Mouse (Mus musculus) bone marrow macrophage, adult 2 months (primary cell): ENCODE results near the gene Dlgap1. TPM values are rescaled to one million over a fixed set of nuclear protein-coding genes. Genes with fewer than 3 reads are reported as not detected.

Experiments used
- H3K27ac ChIP-seq: 2 replicates; pipeline ENCODE4 v1.5.1; 2012; ENCODE audit warnings: low read depth, low read length; ENCODE audit not compliant: insufficient read depth
- H3K4me1 ChIP-seq: 2 replicates; pipeline ENCODE4 v1.6.1; 2012; ENCODE audit warnings: low read length; ENCODE audit not compliant: control insufficient read depth, insufficient read depth
- H3K4me3 ChIP-seq: 2 replicates; pipeline ENCODE4 v1.5.1; 2012; ENCODE audit warnings: mild to moderate bottlenecking, low read length, moderate library complexity; ENCODE audit not compliant: insufficient read depth
- CTCF ChIP-seq: IDR thresholded peaks from 2 replicates; pipeline ENCODE4 v1.5.1; 2012; ENCODE audit warnings: low read depth, mild to moderate bottlenecking, low read length, moderate library complexity
- POLR2A ChIP-seq: IDR thresholded peaks from 2 replicates; pipeline ENCODE4 v1.6.1; 2012; ENCODE audit warnings: mild to moderate bottlenecking, low read depth, low read length, borderline replicate concordance
- polyA plus RNA-seq: library from polyadenylated mRNA; stranded (reverse); fragments of >200 nt; gene quantifications from 2 replicates; pipeline ENCODE4 v1.2.4, GENCODE M21; 2012; ENCODE audit not compliant: missing spikeins, insufficient read depth, insufficient read length

Gene Dlgap1
- polyA plus RNA-seq, 1 experiment = not detected

- Histone ChIP-seq H3K4me1 (peaks cover 7% of the 10 kb centered on the region; the same call in 1 of the 2 replicates), H3K4me3 (no peak overlapping the region), H3K27ac (0 out of 2 replicates have a peak overlapping the region, but pooled peaks have one; percentile 3)
- TF ChIP-seq CTCF (no peak), POLR2A (no peak)
These were observed 818.5 kb downstream of the Dlgap1 start for GRCm38 (mm10) chr17:70787366-70787765.

DNA sequence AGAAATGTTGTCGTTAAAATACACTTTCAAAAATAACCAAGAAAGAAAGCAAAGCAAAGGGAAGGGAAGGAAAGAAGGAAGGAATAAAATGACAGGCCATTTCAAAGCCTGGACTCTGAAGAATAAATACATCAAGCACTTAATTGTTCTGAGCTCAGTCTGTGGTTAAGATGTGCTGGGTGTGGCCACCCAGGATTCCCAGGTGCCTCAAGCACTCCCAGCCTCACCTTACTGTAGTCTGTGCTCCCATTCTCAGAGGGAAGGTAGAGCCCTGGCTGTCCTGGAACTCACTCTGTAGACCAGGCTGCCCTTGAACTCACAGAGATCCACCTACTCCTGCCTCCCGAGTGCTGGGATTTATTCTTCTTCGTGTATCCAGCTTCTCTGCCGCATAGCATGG lies 821.9 kb downstream of the Dlgap1 start:
- TF ChIP-seq CTCF (no peak), POLR2A (no peak)
- no peak overlapping the region for H3K4me3 ChIP-seq
- peaks cover 7% of the 10 kb centered on the region; the same call in 1 of the 2 replicates for H3K4me1 ChIP-seq
- no peak overlapping the region for H3K27ac ChIP-seq

- no peak overlapping the region for H3K27ac ChIP-seq
- H3K4me1 ChIP-seq = peaks cover 6% of the 10 kb centered on the region
- H3K4me3 ChIP-seq = no peak overlapping the region
- TF ChIP-seq POLR2A = no peak
- no peak for TF ChIP-seq CTCF
These were observed 822.9 kb downstream of the Dlgap1 start for GRCm38 (mm10) chr17:70791596-70792275.

- Histone ChIP-seq H3K4me3 (no peak overlapping the region), H3K4me1 (peaks cover 17% of the 10 kb centered on the region), H3K27ac (no peak overlapping the region)
- TF ChIP-seq POLR2A (no peak), CTCF (no peak)
These were observed 825.4 kb downstream of the Dlgap1 start for GRCm38 (mm10) chr17:70794291-70794690.

DNA sequence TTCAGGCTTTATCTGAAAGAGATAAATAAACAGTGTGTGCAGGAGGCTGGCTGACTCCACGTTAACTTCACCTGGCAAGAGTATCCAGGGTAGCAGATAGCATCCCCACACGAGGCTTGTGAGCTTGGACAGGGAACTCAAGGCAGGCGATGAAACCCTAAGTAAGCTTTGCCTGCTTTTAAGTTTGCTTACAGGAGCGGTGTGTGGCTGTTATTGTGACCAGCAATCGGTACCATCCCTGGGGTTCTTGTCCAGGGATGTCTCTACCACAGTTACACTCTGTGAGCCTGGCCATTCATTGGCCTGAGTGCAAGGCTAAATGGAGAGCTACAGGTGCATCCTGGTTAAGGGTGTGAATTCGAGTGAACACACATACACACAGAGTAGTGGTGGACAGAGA lies 825.8 kb downstream of the Dlgap1 start:
- Histone ChIP-seq H3K4me3 (no peak overlapping the region), H3K27ac (no peak overlapping the region), H3K4me1 (peaks cover 19% of the 10 kb centered on the region)
- TF ChIP-seq POLR2A = no peak
- no peak for TF ChIP-seq CTCF

DNA sequence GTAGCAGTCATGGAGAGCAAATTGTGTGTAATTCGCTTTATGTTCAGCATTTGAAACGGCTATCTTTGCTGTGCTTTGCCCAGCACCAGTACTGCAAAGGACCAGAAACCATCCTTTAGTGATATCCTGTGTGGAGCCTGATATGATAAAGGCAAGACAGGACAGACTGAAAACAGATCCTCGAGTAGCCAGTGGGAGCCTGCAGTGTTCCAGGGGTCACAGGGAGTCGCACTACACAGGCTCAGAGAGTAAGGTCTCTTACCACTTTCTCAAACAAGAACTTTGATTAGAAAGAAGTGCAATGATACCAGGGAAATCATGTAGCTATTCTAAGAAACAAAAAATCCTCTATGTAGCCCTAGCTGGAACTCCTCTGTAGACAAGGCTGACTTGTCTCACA lies 826.3 kb downstream of the Dlgap1 start:
- H3K4me3 ChIP-seq = no peak overlapping the region
- H3K4me1 ChIP-seq = peaks cover 19% of the 10 kb centered on the region
- TF ChIP-seq POLR2A = no peak
- TF ChIP-seq CTCF = no peak
- H3K27ac ChIP-seq = no peak overlapping the region

- Histone ChIP-seq H3K27ac (peak overlapping the region; percentile 79), H3K4me1 (peaks cover 21% of the 10 kb centered on the region), H3K4me3 (no peak overlapping the region)
- no peak for TF ChIP-seq POLR2A
- TF ChIP-seq CTCF = no peak
These were observed 828.3 kb downstream of the Dlgap1 start for GRCm38 (mm10) chr17:70796940-70797772.

DNA sequence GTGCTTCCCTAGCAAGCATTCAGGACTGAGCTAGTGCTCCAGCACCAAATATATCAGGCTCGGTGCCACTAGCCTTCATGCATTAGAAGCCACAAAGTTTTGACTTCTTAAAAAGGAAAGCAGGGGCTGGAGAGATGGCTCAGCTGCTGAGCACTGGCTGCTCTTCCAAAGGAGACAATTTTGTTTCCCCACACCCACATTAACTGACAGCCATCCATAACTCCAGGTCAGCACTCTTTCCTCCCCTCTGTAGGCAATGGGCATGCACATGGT lies 828.8 kb downstream of the Dlgap1 start:
- no peak for TF ChIP-seq CTCF
- no peak for TF ChIP-seq POLR2A
- H3K4me3 ChIP-seq = no peak overlapping the region

DNA sequence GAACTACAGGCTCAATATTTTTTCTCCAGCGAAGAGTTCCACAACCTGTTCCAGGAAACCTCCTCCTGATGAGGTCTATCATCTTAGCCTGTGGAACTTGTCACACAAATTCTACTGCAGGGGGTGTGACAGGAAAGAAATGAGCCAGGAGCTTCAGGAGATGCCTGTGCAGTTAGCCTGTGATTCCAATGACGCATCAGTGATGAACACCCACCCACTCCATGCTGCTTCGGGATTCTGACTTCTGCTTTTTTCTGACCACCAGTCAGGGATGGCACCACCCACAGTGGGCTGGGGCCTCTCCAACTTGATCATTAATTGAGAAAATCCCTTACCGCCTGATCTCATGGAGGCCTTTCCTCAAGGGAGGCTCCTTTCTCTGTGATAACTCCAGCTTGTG lies 830.4 kb downstream of the Dlgap1 start:
- no peak overlapping the region for H3K4me3 ChIP-seq
- H3K4me1 ChIP-seq = peaks cover 21% of the 10 kb centered on the region
- H3K27ac ChIP-seq = 0 out of 2 replicates have a peak overlapping the region, but pooled peaks have one; percentile 19
- TF ChIP-seq CTCF (no peak), POLR2A (no peak)

More for the DNA sequence above, 828.8 kb downstream of the Dlgap1 start:
- H3K4me1 ChIP-seq = peaks cover 21% of the 10 kb centered on the region
- H3K27ac ChIP-seq = peak overlapping the region; percentile 79

- H3K27ac ChIP-seq = no peak overlapping the region
- no peak for TF ChIP-seq POLR2A
- TF ChIP-seq CTCF = no peak
- H3K4me1 ChIP-seq = peaks cover 19% of the 10 kb centered on the region
- H3K4me3 ChIP-seq = no peak overlapping the region
These were observed 833.1 kb downstream of the Dlgap1 start for GRCm38 (mm10) chr17:70802022-70802421.
